8 mouse cellular contexts compared by ENCODE assay signal in genomic region chr2:30133613-30134377, GRCm38 (mm10). TPM values are rescaled to one million over a fixed set of nuclear protein-coding genes. Genes with fewer than 3 reads are reported as not detected.
DNase-seq lines count a peak whose midpoint lies in the region; ATAC-seq and TF ChIP-seq lines count a peak whose summit lies in the region.

Gene Tbc1d13 (plus strand): TSS chr2:30133746.

- TF ChIP-seq CTCF in lung, postnatal 0 days (IDR thresholded peaks at IDR 0.05), result no peak

- peaks cover 36% of the 10 kb centered on the region for H3K36me3 ChIP-seq in hindbrain, embryonic 10.5 days
- peaks cover 6% of the 10 kb centered on the region; the same call in 1 of the 2 replicates for H3K36me3 ChIP-seq in lung, postnatal 0 days (ENCODE audit: insufficient read depth, low read length)

- H3K9me3 ChIP-seq in hindbrain, embryonic 10.5 days, result no peaks in the 10 kb centered on the region
- no peaks in the 10 kb centered on the region for H3K9me3 ChIP-seq in lung, postnatal 0 days (ENCODE audit: low read length)

- peak within 1 kb of the TSS; percentile 64 for H3K9ac ChIP-seq in lung, postnatal 0 days (replicated peaks; ENCODE audit: low read depth)

- under 1% methylated on average over 46 of the region's 46 CpGs for WGBS in hindbrain, embryonic 10.5 days
- WGBS in lung, postnatal 0 days, result under 1% methylated on average over 39 of the region's 46 CpGs

- peak; percentile 94 for DNase-seq in MN1 (ENCODE audit: low spot score)
- DNase-seq in cerebellum, adult 9-10 months, result peak; percentile 98
- DNase-seq in hindbrain, embryonic 10.5 days (ENCODE audit: low spot score), result peak; percentile 96
- DNase-seq in layer of hippocampus, adult 9-11 months, result peak; percentile 97
- peak; percentile 98 for DNase-seq in lung, postnatal 0 days (ENCODE audit: low spot score)
- DNase-seq in ovary, postnatal 14 days (ENCODE audit: low spot score), result peak; percentile 97
- peak; percentile 99 for DNase-seq in thymus, postnatal 14 days

- H3K27me3 ChIP-seq in hindbrain, embryonic 10.5 days (ENCODE audit: insufficient read depth, poor library complexity, severe bottlenecking), result no peaks in the 10 kb centered on the region
- H3K27me3 ChIP-seq in lung, postnatal 0 days (replicated peaks; ENCODE audit: insufficient read depth, low read length), result no peaks in the 10 kb centered on the region

- ATAC-seq in frontal cortex, adult (ENCODE audit: low TSS enrichment), result peak; percentile 88
- ATAC-seq in lung, postnatal 0 days, result peak; percentile 96

- H3K27ac ChIP-seq in hindbrain, embryonic 10.5 days, result peak within 1 kb of the TSS; percentile 94
- H3K27ac ChIP-seq in lung, postnatal 0 days (ENCODE audit: low read length), result peak within 1 kb of the TSS; percentile 84

- H3K4me2 ChIP-seq in lung, postnatal 0 days (replicated peaks; ENCODE audit: low read depth, low read length), result peak within 1 kb of the TSS; percentile 90

- no peak for TF ChIP-seq EP300 in lung, postnatal 0 days (IDR thresholded peaks at IDR 0.05)

- peaks cover 26% of the 10 kb centered on the region for H3K4me1 ChIP-seq in hindbrain, embryonic 10.5 days (replicated peaks)
- peaks cover 19% of the 10 kb centered on the region; the same call in 1 of the 2 replicates for H3K4me1 ChIP-seq in lung, postnatal 0 days (ENCODE audit: insufficient read depth, low read depth, low read length)

- peak within 1 kb of the TSS; percentile 97 for H3K4me3 ChIP-seq in hindbrain, embryonic 10.5 days
- H3K4me3 ChIP-seq in lung, postnatal 0 days (ENCODE audit: low read depth, low read length), result peak within 1 kb of the TSS; percentile 77

RNA-seq across cellular contexts. Expression of gene Tbc1d13, which starts in this region (rescaled TPM):
- polyA plus RNA-seq in hindbrain, embryonic 10.5 days (2016; fragmentation: Nextera tagmentation; extraction: Ambion mirVana), result 6.9 and 10.2 TPM in 2 replicates
- 4.5 and 6.5 TPM in 2 replicates for polyA plus RNA-seq in lung, postnatal 0 days (2015; fragmentation: Nextera tagmentation; extraction: Ambion mirVana)

Comparison
In these comparisons a context has a peak if more than half of its experiments do, and no peak if none do; other contexts are left out.
1. Peak in every context shown above with its lines: DNase-seq, ATAC-seq, H3K4me3 ChIP-seq and H3K27ac ChIP-seq.